Mouse (Mus musculus) stomach, embryonic 14.5 days (tissue): ENCODE results near the gene Ncbp3. TPM values are rescaled to one million over a fixed set of nuclear protein-coding genes. Genes with fewer than 3 reads are reported as not detected.

ENCODE experiments used
- ATAC-seq: fragments of 200-750 bp; cut with Nextera tagmentation; 2 replicates; pipeline ENCODE4 v1.8.0; 2017; ENCODE audit warnings: low read depth, moderate TSS enrichment; ENCODE audit not compliant: insufficient number of reproducible peaks, insufficient read depth, low FRiP score
- H3K27ac ChIP-seq: fragments of 300-500 bp; sonication (generic); 2 replicates; pipeline ENCODE4 v1.5.1; 2014; ENCODE audit warnings: mild to moderate bottlenecking, low read length, moderate library complexity, mixed read lengths
- H3K27me3 ChIP-seq: fragments of 300-500 bp; sonication (generic); 2 replicates; pipeline ENCODE4 v1.6.1; 2014; ENCODE audit warnings: low read length, control low read depth, mixed read lengths; ENCODE audit not compliant: control insufficient read depth, insufficient read depth
- H3K36me3 ChIP-seq: fragments of 300-500 bp; sonication (generic); 2 replicates; pipeline ENCODE4 v1.6.1; 2014; ENCODE audit warnings: mild to moderate bottlenecking, control low read depth, low read length, moderate library complexity, mixed read lengths; ENCODE audit not compliant: control insufficient read depth, insufficient read depth
- H3K4me1 ChIP-seq: fragments of 300-500 bp; sonication (generic); 2 replicates; pipeline ENCODE4 v1.6.1; 2014; ENCODE audit warnings: low read length, control low read depth, mixed read lengths; ENCODE audit not compliant: control insufficient read depth, insufficient read depth
- H3K4me2 ChIP-seq: fragments of 300-500 bp; sonication (generic); replicated peaks from 2 replicates; pipeline ENCODE4 v1.6.1; 2014; ENCODE audit warnings: low read depth, low read length, control low read depth
- H3K4me3 ChIP-seq: fragments of 300-500 bp; sonication (generic); 2 replicates; pipeline ENCODE4 v1.5.1; 2014; ENCODE audit warnings: low read depth, low read length, control low read depth
- H3K9ac ChIP-seq: fragments of 300-500 bp; sonication (generic); replicated peaks from 2 replicates; pipeline ENCODE4 v1.6.1; 2014; ENCODE audit warnings: low read depth, mild to moderate bottlenecking, control low read depth, low read length, moderate library complexity, mixed read lengths
- H3K9me3 ChIP-seq: fragments of 300-500 bp; sonication (generic); 2 replicates; pipeline ENCODE4 v1.6.1; 2016; ENCODE audit warnings: low read depth, low read length, control low read depth; ENCODE audit not compliant: control insufficient read depth
- WGBS: fragments of 180-500 bp; shearing (Covaris S2); extraction: QIAGEN DNeasy Blood & Tissue Kit; methylation state at CpG from one replicate; pipeline ENCODE4 v1.1.7; 2014; 5-methylcytosine and 5-hydroxymethylcytosine counted together
- polyA plus RNA-seq: library from polyadenylated mRNA; unstranded; fragments of >200 nt; fragmentation: Nextera tagmentation; extraction: Ambion mirVana; gene quantifications from 2 replicates; pipeline ENCODE4 v1.2.1, GENCODE M21; 2014

Ncbp3 gene
- polyA plus RNA-seq, 1 experiment from 2014 or later, result 13.6 TPM

- Histone ChIP-seq H3K27me3 (no peaks in the 10 kb centered on the region), H3K4me3 (no peak overlapping the region), H3K36me3 (peaks cover 2% of the 10 kb centered on the region; the same call in 1 of the 2 replicates), H3K9me3 (no peaks in the 10 kb centered on the region), H3K27ac (no peak overlapping the region), H3K4me1 (no peaks in the 10 kb centered on the region), H3K9ac (no peak overlapping the region), H3K4me2 (no peak overlapping the region)
- ATAC-seq, result no peak
- 81% methylated on average over 3 of the region's 3 CpGs for WGBS
Observed at GRCm38 (mm10) chr11:73037691-73038090, 9.9 kb upstream of the Ncbp3 start.

GRCm38 (mm10) chr11:73039102-73039799 lies 8.3 kb upstream of the Ncbp3 start:
- Histone ChIP-seq H3K4me1 (no peaks in the 10 kb centered on the region), H3K4me2 (no peak overlapping the region), H3K9me3 (no peaks in the 10 kb centered on the region), H3K27ac (no peak overlapping the region), H3K9ac (no peak overlapping the region), H3K36me3 (peaks cover 2% of the 10 kb centered on the region; the same call in 1 of the 2 replicates), H3K4me3 (no peak overlapping the region), H3K27me3 (no peaks in the 10 kb centered on the region)
- WGBS, result 57% methylated on average over 9 of the region's 9 CpGs
- ATAC-seq, result peak; percentile 66

- no peak overlapping the region for H3K27ac ChIP-seq
- H3K27me3 ChIP-seq, result no peaks in the 10 kb centered on the region
- 23% methylated on average over 6 of the region's 6 CpGs for WGBS
- H3K36me3 ChIP-seq, result no peaks in the 10 kb centered on the region
- H3K9me3 ChIP-seq, result no peaks in the 10 kb centered on the region
- ATAC-seq, result no peak
- H3K4me3 ChIP-seq, result no peak overlapping the region
- peaks cover 8% of the 10 kb centered on the region for H3K4me1 ChIP-seq
- H3K9ac ChIP-seq, result no peak overlapping the region
- H3K4me2 ChIP-seq, result no peak overlapping the region
Observed at GRCm38 (mm10) chr11:73044229-73044755, 3.3 kb upstream of the Ncbp3 start.

- no peak for ATAC-seq
- H3K9ac ChIP-seq, result no peak overlapping the region
- 71% methylated on average over 4 of the region's 4 CpGs for WGBS
- H3K27me3 ChIP-seq, result no peaks in the 10 kb centered on the region
- no peaks in the 10 kb centered on the region for H3K36me3 ChIP-seq
- peaks cover 12% of the 10 kb centered on the region for H3K4me1 ChIP-seq
- H3K27ac ChIP-seq, result no peak overlapping the region
- no peak overlapping the region for H3K4me2 ChIP-seq
- H3K4me3 ChIP-seq, result no peak overlapping the region
- H3K9me3 ChIP-seq, result no peaks in the 10 kb centered on the region
Observed at GRCm38 (mm10) chr11:73044789-73045188, 2.8 kb upstream of the Ncbp3 start.

GRCm38 (mm10) chr11:73048030-73048876 lies 670 bp downstream of the Ncbp3 start:
- H3K36me3 ChIP-seq, result peaks cover 9% of the 10 kb centered on the region
- peaks cover 12% of the 10 kb centered on the region for H3K4me1 ChIP-seq
- H3K9me3 ChIP-seq, result no peaks in the 10 kb centered on the region
- peak overlapping the region; percentile 92 for H3K27ac ChIP-seq
- H3K4me3 ChIP-seq, result peak overlapping the region; percentile 92
- 1% methylated on average over 55 of the region's 55 CpGs for WGBS
- H3K27me3 ChIP-seq, result no peaks in the 10 kb centered on the region
- peak overlapping the region; percentile 95 for H3K9ac ChIP-seq
- H3K4me2 ChIP-seq, result peak overlapping the region; percentile 79
- peak; percentile 71 for ATAC-seq

- no peaks in the 10 kb centered on the region for H3K9me3 ChIP-seq
- ATAC-seq, result no peak
- H3K9ac ChIP-seq, result no peak overlapping the region
- peak overlapping the region; percentile 79 for H3K4me2 ChIP-seq
- H3K36me3 ChIP-seq, result peaks cover 19% of the 10 kb centered on the region
- H3K4me3 ChIP-seq, result peak overlapping the region; percentile 92
- peaks cover 12% of the 10 kb centered on the region for H3K4me1 ChIP-seq
- H3K27ac ChIP-seq, result 0 out of 2 replicates have a peak overlapping the region, but pooled peaks have one; percentile 39
- no peaks in the 10 kb centered on the region for H3K27me3 ChIP-seq
- 4% methylated on average over 4 of the region's 4 CpGs for WGBS
Observed at GRCm38 (mm10) chr11:73049335-73049734, 1.8 kb downstream of the Ncbp3 start.

- no peak for ATAC-seq
- H3K4me2 ChIP-seq, result no peak overlapping the region
- H3K36me3 ChIP-seq, result peaks cover 47% of the 10 kb centered on the region
- H3K4me1 ChIP-seq, result peaks cover 12% of the 10 kb centered on the region
- H3K27ac ChIP-seq, result no peak overlapping the region
- no peaks in the 10 kb centered on the region for H3K9me3 ChIP-seq
- H3K4me3 ChIP-seq, result no peak overlapping the region
- H3K27me3 ChIP-seq, result no peaks in the 10 kb centered on the region
- no peak overlapping the region for H3K9ac ChIP-seq
- WGBS, result 81% methylated on average over 1 of the region's 1 CpGs
Observed at GRCm38 (mm10) chr11:73052795-73053194, 5.2 kb downstream of the Ncbp3 start.

- no peak for ATAC-seq
- H3K4me1 ChIP-seq, result no peaks in the 10 kb centered on the region
- WGBS, result 83% methylated on average over 5 of the region's 5 CpGs
Observed at GRCm38 (mm10) chr11:73057701-73058100, 10.1 kb downstream of the Ncbp3 start.

More at GRCm38 (mm10) chr11:73057701-73058100, 10.1 kb downstream of the Ncbp3 start:
- Histone ChIP-seq H3K9ac (no peak overlapping the region), H3K27ac (no peak overlapping the region), H3K4me2 (no peak overlapping the region), H3K36me3 (peaks cover 41% of the 10 kb centered on the region), H3K9me3 (no peaks in the 10 kb centered on the region), H3K4me3 (no peak overlapping the region), H3K27me3 (no peaks in the 10 kb centered on the region)
